Mouse (Mus musculus) NIH3T3 (cell line): ENCODE results near the gene Bid.

Experiments used
- DNase-seq: peaks from one replicate; pipeline ENCODE4 v3.0.0-alpha.2; 2012; ENCODE audit warnings: low read depth

The Bid gene

DNA sequence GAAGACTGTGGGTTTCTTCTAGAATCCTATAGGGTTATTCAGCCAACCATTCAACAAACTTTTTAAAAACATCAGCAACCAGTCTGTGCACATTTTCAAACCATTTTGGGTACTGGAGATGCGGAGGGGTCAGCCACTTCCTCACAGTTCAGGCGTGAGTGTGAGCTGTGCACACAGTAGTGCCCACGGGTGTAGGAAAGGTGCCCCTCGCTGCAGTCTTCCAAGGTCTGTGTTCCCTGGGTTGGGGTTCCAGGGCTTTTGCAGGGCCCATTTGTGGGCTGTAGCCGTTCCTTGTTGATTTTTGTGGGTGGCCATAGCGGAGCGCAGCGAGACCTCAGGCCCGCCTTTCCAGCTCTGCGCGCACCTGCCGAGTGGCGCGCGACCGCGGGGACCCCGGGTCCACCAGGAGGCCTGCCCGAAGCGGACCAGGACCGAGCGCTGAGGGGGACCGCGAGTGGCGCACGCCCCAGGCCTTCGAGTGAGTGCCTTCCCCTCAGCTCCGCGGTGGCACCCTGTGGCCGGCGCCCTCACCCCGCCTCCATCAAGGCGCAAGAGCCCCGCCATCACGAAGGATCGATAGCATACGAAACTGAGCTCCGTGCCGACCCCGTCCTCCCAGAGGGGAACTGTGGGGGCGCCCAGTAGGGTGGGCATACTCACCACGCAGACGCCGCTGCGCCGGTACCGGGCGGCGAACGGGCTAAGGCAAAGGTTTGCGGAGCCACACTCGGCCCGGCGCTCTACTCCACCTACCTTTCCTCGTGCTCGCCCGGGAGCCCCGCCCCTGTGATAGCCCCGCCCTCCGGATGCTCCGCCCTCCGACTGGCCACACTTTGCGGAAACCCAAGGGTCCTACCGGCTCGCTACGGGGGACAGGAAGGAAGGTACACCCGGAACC, at the start of gene Bid:
Gene Bid (minus strand): TSS at position 780 of the 898 bp plus-strand sequence.
- DNase-seq = peak; percentile 91

DNA sequence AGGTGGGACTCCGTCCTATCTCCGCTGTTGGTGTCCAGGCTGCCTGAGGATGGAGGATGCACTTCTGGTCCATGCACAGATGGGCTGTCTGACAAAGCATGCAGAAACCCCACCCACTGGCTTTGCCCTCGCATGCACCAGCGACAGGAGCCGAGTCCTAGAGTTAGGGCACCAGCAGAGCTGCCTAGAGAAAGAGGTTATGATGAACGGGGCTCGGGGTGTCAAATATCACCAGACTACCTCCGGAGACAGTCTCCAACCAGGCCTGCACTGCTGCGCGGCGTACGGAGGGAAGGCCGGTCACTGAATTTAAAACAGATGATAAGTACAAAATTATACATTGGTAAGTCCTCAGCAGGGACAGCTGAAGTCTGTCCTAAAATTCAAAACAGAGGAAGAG, 49.2 kb upstream of the Bid start:
- no peak for DNase-seq

DNA sequence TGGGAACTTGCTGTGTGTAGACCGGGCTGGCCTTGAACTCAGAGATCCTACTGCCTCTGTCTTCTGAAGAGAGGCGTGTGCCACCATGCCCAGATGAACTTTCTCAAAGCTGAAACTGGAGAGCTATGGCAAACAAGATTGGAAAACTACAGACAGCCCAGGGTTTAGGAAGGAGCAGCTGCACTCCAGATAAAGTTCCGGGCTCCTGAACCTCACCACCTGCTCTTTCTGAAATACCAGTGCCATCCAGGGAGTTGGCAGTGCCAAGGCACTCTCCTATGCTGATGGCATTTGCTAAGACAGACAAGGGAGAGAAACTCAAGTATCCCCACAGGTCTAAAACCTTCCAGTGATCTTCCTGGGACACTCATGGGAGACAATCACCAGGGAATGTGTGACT, 47.5 kb upstream of the Bid start:
- DNase-seq = no peak

DNA sequence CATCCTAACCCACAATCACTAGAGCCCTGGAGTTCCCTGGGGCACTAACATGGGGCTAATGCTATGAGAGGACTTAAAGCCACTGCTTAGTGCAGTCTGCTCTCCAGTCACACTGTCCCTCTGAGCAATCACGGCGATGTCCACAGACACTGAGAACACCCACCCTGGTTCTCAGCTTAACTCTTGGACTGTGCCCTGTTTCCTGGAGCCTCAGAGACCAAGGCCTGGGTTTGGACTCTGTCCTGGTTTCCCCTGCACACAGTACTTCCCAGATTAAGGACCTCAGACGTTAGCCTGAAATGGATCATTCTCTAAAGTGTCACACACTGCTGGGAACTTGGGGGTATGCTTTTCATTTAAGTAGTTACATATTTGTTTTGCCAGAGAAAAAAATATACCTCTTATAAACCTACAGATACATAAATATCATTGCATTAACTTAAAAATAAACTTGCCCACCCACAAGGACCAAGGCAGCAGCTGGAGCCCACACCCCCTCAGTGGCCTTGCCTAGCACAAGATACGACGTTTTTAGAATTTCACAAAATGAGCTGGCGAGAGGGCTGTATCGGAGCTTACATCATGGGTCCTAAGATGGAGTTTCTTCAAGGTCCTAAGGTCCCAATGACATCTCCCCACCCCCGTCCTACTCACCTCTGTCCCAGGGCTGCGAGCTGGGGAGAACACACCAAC, 43.8 kb upstream of the Bid start:
- no peak for DNase-seq

DNA sequence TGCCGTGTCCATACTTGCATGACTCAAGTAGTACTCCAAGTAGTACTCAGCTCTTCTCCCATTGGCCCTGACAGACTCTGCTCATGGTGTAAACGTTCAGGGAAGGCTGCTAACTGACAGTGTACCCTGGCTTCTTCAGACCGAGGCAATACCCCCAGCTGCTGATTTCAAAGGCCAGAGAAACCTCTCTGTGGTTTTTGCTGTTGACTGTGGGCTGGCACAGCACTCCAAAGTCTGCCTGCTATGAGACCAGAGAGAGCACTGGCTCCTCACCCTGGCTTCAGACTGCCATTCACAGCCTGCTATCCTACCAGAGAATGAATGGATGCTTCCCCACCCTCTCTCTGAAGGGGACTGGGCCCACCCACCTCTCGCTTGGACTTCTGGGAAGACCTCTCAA, 40.7 kb upstream of the Bid start:
- no peak for DNase-seq

DNA sequence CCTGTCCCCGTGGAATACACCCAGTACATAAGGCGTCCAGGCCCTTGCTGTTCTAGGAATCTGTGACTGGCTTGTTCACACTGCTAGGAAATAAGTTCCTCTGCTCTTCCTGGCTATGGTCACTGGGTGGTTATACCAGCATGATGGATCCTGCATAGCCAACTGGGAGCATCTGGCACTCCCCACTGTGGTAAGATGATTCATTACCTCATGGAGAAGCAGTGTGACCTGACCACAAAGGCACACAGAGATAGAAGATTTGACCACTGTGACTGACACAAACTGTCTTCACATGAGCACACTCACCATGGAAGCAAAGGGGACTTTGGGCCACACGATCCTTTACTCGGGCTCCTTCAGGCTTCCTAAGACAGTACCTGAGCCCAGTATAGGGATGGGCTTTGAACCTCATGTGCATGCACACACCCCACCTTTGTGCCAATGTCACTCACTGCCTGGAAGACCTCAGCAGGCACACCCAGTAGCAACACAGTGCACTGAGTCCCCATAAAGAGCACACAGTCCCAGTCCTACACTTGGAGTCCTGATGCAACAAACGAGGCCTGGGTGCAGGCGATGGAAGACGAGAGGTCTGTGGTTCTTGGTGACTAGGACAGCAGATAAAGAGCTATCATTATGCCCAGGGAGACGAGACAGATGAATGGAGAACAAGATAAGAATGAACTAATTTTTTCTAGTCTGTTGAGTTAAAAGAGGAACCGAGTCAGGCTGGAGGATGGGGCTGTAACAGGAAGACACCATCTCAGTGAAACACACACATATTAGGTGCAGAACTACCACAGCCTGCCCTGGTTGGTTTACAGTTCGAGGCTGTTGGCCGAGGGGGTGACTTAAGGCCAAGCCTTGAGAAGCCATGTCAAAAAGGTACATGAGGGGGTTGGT, 39.9 kb upstream of the Bid start:
- DNase-seq = peak; percentile 37

DNA sequence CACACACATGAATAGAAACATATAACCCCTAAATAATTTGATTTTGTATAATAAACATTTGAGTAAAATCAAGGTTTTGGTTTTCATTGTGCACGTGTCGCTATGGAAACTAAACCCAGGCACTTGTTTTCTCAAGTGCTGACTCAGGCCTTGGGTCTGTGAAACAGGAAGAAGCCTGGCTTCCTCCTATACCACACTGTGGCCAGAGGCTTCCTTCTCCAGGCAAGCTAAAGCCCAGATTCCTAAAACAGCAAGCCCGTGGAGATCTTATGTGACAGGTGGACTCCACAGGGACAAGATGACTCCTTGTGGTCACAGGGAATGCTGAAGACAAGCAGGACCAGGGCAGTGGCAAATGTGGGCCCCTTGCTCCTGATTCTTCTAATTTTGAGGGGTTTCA, 38.6 kb upstream of the Bid start:
- DNase-seq = peak; percentile 64

DNA sequence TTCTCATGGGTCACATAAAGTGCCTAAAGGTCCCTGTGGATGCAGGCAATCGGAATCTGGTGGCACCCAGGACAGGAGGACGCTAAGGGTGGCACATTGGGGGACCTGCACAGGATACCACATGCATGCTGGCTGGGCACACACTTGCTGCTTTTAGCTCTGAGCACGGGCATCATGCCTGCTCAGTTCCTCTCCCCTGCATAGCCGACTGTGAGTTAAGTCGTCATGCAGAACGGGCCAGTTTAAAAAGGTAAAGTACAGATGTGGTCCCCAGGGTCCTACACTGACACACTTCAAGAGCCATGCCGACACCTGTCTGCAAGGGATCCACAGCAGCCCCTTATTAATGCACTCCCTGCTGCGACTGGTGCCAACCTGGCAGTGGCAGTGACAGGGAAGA, 37.6 kb upstream of the Bid start:
- DNase-seq = no peak

DNA sequence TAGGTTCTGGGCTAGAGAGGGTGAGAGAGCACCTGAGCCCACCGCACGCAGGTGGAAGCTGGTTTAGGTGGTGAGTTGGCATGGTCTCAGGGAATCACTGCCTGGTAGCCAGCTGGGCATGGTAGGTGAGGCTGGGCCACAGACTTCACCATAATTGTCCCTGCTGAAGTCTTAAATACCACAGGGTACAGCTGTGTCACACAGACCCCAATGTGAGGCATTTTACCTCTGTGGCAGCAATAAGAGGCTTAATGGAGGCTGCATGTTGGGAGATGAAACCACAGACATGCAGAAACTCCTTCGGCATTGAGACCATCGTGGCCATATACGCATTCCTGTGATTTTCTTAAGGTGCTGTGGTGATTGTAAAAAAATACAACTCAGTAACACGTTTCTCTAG, 35.8 kb upstream of the Bid start:
- no peak for DNase-seq

DNA sequence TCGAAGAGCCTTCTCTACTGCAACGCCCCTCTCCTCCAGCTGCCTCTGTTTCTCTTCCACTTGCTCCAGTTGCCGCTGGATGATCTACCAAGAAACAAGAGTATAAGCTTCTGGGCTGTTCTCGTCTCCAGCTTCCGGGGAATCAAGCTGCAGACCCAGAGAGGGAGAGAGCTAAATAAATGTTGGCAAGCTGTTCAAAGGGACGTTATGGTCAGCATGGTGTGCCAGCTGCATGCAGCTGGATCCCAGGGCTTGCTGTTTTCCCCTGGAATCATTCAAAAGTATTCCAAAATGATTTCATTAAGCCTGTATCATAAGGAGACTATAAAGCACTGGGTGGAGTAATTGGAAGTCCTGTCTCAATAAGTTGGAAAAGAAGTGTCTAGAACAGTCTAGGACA, 34.7 kb upstream of the Bid start:
- no peak for DNase-seq

DNA sequence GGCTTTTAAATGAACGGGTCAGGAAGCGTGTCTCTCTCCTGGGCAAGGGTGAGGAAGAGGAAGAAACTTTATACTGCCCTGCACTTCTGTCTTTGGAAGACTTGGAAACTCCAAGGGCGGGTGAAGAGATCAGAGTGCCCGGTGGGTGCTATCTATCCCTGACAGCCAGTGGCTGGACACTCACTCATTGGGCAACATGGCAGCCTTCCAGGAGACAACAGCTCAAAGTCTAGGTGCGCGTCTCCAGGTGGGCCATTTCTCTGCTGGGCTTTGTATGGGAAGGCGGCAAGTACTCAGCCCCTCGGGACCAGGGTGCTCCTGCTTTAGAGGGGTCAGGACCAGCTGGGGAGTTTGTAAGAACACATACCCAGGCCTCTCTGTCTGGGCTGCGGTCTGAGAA, 28.9 kb upstream of the Bid start:
- DNase-seq = no peak

DNA sequence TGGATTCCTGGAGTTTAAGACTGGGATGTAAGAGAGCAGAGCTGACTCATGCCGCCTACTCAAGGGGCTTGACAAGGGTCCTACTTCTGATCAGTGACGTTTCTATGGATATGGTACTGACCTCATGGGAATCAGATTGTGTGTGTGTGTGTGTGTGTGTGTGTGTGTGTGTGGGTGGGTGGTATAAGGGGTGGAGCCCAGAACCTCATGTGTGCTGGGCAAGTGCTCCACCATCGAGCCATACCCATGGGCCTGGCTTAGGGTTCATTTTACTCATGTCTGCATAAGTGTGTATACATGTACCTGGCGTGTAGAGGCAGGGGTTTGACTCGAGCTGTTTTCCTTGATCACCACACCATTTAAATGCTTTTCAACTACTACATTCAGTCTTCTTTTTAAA, 27.3 kb upstream of the Bid start:
- no peak for DNase-seq

DNA sequence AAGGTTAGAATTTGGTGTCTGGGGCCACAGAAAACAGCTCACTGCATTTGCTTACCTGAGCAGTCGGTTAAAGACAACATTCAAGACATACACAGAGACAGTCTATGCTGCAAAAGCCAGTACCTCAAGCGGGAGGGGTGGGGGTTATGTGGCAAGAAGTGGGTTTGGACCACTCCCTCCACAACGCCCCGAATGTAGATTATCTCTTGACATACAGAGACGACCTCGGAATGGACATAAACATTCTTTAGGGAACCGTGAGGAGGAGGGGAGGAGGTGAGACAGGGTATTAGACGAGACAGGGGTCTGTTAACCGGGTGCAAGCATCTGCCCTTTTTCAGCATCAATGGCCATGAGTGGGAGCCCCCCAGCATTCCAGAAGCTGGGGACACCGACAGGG, 26.9 kb upstream of the Bid start:
- no peak for DNase-seq

DNA sequence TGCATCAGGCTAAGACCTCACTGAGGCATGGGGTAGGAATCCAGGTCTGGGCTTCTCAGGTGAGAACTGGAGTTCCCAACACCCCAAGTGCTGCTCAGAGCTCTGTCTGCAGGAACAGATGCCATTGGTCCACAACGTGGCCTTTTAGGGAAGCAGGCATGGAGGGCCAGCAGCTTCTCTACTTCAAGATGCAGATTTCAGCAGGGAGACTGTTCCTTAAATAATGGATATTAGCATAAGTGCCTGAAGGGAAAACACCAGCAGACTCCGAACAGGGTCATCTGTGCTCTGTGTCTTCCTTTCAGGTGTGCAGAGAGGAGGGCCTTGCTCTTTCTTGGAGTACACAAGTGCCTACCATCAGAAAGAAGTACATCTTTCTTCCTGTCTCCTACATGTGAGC, 26.4 kb upstream of the Bid start:
- DNase-seq = no peak

DNA sequence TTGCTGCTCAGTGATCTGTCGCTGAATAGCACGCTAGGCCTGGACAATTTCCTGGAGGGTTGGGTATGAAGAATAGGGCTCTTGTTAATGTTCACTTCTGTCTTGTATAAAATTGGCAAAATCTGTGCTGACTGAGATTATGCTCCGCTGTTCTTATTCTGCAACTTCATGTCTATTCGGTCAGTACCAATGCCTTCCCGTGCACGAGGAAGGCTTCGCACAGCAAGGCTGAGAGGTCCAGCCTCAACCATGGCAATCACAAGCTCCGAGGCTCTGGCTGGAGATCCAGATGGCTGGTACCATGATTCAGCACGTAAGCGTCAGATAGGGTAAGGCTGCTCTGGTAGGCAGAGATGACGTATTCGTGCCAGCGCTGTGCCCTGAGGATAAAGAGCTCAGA, 24.9 kb upstream of the Bid start:
- no peak for DNase-seq

DNA sequence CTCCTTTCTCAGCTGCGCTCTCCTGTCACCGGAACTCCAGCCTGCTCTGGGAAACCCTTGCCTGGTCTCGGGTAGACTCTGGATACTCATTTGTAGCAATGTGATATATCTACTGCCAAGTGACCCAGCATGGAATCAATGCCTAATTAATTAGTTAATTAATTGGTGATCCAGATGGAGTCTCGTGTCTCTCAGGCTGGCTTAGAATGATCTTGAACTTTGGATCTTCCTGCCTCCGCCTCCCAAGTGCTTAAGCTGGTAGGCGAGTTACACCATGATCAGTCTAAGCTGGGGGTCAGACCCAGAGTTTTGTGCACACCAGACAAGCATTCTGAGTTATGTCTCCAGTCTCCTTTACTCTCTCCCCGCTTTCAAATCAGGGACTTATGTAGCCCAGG, 24.4 kb upstream of the Bid start:
- no peak for DNase-seq

DNA sequence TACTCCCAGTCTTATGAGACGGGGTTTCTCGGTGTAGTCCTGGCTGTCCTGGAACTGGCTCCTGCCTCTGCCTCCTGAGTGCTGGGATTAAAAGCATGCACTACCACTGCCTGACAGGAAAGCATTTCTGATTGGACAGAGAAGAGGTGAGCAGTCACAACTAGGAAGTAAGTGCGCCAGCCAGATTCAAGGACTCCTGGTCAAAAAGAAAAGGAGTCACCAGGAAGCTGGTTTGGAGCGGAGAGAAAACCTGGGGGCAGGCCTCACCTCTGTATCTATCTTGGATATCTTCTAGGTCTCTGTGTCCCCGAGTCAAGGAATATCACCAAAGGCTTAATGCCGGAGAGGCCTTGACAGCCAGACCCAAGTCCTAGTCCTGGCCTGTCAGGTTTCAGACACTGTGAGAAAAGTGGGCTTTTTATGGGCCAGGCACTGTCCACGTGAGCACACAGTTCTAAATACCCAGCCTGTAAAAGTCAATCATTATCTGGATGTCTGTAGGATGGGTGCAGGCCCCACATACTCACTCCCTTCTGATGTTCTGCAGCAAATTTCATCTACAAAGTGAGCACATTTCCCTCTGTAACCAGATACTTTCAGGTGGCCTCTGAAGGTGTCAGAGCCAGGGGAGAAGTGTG, 23.9 kb upstream of the Bid start:
- DNase-seq = no peak

DNA sequence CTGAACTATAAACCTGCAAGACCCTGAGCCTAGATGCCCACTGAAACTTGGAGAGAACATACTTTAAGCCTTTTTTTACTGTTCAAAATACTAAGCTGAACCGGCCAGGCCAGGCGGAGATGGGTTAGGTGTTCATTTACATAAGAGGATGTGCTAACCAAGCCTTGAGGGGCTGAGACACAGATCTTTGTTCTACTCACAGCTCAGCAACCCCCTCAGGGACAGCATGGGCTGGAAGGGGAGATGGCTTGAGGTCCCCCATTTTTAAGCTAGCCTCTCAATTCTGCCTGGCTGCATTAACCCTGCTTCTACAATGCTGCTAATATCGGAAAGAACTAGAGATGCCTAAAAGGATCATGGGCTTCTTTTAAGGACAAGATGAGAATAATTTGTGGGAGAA, 23.1 kb upstream of the Bid start:
- DNase-seq = no peak

DNA sequence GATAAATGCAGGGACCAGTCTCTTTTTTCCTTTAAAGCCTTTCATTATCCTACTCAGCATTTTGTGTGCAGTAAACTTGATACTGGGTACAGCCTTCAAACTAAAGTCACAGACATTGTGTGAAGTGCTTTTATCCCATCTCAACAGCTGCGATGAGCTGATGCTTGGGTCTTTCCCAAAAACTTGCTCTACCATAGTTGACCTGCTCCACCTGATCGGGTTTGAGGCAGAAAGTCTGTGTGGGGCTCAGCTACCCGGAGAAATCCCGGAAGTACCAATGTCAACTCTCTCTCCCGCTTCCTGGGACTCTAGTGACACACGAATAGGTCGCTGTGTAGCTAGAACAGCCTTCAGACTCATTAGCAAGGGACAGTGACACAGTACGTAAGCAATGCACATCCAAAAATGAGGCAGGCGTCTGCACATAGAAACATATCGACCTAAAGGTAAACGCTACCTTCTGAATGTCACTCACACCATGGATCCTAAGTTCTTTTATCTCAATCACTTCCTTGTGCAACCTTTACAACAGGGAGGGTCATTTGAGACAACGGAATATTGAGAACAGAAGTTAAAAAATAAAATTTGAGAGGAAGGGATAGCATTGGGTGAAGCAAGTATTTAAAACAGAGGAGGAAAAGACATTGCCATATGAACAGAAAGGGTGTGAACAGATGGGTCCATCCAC, 22.3 kb upstream of the Bid start:
- DNase-seq = no peak

DNA sequence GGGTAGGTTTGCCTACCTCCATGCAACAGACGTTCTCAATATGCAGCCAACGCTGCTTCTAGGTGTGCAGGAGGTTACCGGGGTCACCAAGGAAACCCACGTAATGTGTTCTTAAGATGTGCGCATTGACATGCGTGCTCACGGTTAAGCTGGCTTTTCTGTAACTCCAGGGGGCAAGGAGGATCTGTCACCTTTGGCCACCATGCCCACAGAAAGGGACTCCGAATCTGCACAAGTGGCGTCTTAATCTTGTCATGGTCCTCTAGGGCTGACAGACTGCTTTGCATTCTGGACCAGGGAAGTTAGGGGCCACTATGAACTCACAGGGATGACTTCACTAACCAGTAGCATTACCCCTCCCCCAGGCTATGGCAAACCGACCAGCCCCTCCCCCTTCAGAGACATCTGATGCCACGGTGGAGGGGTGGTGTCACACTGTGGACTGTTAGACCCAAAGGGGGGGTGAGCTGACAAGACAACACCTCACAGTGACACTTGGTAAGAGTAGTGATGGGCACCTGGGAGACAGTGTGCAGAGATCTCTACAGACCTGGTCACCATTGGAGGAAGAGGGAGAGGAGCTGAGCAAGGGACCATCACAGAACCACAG, 21.5 kb upstream of the Bid start:
- no peak for DNase-seq

DNA sequence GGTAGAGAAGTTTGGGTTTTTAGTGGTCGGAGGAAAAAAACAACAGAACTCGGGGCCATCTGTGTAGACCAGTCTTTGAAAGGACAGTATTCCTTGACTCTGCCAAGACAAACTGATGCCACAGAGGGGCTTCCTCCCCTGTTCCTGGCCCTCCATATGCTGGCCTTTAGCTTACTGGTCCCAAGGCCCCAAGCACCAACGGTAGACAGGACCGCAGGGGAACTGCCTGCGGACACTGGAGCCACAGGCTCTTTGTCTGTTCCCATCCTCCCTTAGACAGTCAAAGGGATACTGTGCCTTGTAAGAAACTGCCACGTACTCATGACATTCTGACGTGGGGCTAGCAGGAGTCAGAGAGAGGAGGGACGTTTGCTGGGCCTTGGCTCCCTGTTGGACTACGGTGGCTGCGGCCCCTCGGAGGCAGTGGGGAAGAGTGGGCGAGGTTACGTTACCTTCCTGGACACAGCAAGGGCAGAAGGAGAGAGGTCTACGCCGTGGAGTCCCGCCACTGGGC, 20.5 kb upstream of the Bid start:
- DNase-seq = no peak
